Mouse (Mus musculus) heart, postnatal 14 days (tissue): ENCODE measurements around the gene Idnk. TPM values are rescaled to one million over a fixed set of nuclear protein-coding genes. Genes with fewer than 3 reads are reported as not detected.

Source experiments
- DNase-seq, 2 experiments: peaks; one replicate each; pipeline ENCODE4 v3.0.0; 2021 to 2022
- intact Hi-C: fragments of 180-260 bp; cut with DNase I; formaldehyde crosslinking; loops from one replicate; pipeline ENCODE4 v1.15.1; 2025
- long read RNA-seq, 2 experiments: library from polyadenylated mRNA; stranded (forward); transcript quantifications; one replicate each; pipeline ENCODE4 v2.0.0; 2021
- total RNA-seq, 2 experiments: library from RNA; stranded (reverse); gene quantifications; 2 replicates each; pipeline ENCODE4 v1.2.3; 2021

Idnk gene
- 10 to 100 TPM; 18.3 to 22.4 TPM for total RNA-seq
- long read RNA-seq, experiment 1, transcript Idnk-202 (4 exons, 1,462 nt), result major isoform, 21 of 24 reads
- long read RNA-seq, experiment 1, partial matches to known transcripts, result 1 of 24 reads
- long read RNA-seq, experiment 1, other reads (novel, unspliced or antisense), result 2 of 24 reads
- long read RNA-seq, experiment 2, transcript Idnk-202 (4 exons, 1,462 nt), result major isoform, 15 of 18 reads
- long read RNA-seq, experiment 2, partial matches to known transcripts, result 0 of 18 reads
- long read RNA-seq, experiment 2, other reads (novel, unspliced or antisense), result 3 of 18 reads

DNA sequence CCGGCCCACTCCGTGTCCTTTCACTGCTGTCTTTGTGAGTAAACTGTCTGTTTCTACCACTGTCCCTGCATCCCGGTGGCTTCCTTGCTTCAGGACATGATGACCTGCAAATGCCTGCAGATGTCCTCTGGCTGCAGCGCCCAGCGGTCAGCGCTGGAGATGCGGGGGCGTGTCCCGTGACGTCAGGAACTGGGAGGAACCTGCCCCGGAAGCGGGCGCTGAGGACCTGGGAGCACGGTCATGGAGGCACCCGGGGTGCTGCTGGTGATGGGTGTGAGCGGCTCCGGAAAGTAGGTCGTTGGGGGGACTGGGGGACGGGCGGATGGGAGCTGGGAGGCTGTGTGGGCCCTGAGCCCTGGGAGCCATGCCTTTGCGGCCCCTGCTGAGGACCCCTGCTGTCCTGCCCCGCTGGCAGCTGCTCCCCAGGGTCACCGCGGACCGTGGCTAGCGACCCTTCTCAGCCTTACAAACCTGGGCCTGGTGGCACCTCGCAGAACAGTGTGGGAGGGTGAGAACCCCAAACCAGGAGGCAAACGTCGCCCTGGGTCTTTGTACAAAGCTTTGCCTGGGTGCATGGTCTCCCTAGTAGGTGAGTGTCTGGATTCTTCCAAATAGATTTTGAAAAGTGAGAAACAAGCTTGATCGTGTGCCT is at the start of gene Idnk:
Gene Idnk, plus strand, starts transcription at position 203 of the 652 bp plus-strand sequence.
- peak; percentile 92 to 95 for DNase-seq
- intact Hi-C loops, result loop anchor here (1.0 to 5.0 kb wide), 4 partner anchors 31 to 431 kb away; no protein-coding TSS in a partner anchor

DNA sequence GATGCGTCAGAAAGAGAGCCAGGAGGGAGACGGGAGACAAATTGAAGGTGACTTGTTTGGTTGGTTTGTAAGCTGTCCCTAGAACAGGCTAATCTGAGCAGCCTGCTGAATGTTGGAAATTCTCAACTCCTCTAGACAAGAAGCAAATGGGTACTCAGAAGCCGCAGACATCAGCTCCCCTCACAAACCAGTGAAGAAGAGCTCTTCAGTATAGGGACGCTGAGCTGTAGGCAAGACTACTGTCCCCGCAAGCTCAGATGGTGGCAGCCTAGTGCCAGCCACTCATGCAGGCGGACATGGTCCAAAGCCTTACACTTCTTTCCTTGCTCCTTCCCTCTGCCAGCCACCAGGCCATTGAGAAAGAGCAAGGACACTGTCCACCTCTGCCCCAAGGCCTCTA is 46.1 kb upstream of the Idnk start:
- DNase-seq, result no peak
- intact Hi-C loops, result no loop called here

DNA sequence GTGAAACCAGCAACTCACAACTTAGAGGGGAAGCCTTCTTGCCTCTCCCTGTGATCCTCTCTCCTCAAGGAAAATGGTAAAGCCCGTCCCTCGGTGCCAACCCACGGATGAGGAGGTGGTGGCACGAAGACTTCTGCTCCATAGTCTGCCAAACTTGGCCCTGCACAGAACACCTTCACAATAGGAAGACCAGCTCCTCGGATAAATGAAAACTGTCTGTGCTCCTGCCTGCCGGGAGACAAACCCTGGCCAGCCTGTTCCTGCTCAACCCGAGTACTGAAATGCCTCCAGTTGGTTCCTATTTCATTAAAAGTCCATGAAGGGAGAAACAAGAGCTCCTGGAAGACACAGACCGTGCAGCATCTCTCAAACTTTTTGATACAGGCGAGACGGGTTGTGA is 45.3 kb upstream of the Idnk start:
- DNase-seq, result no peak
- intact Hi-C loops, result loop anchor here (1.0 to 2.0 kb wide), 2 partner anchors 39 to 77 kb away; no protein-coding TSS in a partner anchor

DNA sequence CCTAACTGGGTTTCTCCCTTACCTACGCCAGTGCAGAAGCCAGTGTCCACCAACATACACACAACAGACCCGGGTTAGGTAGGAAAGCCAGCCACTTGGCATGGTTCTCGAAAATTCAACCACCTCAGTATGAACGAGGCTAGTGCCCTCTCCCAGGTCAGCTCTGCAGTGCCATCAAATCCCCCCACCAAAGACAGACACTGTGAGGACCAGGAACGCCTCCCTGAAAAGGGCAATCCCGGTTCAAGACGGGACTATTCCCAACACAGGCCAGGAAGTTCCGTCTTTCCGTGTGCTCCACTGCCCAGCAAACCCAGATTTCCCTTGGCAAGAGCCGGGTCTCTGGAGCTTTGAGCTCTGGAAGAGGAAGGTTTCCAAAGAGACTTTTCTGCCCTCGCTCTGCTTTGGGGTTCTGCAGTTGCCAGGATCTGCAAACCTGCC is 44.8 kb upstream of the Idnk start:
- peak in 1 of 2 experiments; percentile 41 for DNase-seq
- intact Hi-C loops, result loop anchor here (1.0 to 2.0 kb wide), 2 partner anchors 40 to 77 kb away; no protein-coding TSS in a partner anchor

DNA sequence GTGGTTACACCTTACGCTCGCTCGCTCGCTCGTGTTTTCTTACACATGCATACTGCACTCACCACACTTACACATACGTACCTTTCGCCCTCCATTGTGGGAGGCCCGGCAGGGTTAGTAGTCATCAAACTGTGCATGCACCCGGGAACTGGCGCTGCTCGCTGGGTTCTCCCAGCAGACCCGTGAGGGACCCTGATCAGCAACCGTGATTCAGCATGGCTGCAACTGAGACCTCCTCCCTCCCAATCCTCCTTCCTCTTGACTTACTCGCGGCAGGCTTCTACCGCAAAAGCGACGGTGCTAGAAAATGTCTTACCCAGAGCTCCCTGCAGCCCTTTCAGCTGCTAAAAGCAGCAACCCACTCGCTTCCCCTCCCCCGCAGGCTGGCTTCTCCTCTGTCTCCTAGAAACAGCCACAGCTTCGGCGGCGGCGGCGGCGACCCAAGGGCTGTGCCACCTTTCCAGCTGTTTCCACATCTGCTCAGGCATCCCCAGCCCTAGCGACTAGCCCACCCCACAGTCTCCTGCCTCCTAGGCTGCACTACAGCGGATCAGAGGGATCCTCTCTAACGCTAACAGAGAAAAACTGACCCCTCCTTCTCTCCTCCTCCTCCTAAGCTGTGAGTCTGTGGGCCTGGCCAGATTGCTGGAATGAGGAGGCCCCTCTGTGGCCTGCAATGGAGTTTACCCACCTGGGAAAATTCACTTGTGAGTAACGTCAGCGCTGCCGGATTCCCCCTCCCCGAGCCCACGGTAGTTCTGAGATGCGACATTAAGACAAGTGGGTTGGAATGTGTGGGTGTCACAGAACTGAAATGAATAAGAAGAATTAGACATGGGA is 44.2 kb upstream of the Idnk start, which contains the start of gene Klhl3:
Gene Klhl3, minus strand, starts transcription at position 532 of the 840 bp plus-strand sequence.
- intact Hi-C loops, result loop anchor here (2.0 kb wide), 1 partner anchor 40 kb away; no protein-coding TSS in a partner anchor
- peak; percentile 61 to 75 for DNase-seq

DNA sequence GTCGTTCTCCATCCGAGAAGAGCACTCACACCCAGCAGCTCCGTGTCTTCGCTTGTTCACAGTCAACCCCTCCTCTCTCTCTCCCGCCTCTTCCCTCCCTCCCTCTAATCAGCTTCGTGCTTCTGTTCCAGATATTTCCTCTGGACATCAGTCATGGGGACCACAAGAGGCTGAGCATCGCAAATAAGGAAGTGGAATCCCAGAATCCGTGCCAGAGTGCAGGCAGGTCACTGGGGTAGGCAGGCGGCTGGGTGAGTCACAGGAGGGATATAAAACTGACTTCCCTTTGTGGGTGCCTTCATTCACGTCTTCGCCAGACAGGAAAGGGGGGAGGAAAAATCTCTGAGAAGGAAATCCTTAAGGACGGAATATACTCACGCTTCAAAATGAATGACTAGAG is 42.2 kb upstream of the Idnk start:
- DNase-seq, result peak; percentile 40 to 54
- intact Hi-C loops, result no loop called here

DNA sequence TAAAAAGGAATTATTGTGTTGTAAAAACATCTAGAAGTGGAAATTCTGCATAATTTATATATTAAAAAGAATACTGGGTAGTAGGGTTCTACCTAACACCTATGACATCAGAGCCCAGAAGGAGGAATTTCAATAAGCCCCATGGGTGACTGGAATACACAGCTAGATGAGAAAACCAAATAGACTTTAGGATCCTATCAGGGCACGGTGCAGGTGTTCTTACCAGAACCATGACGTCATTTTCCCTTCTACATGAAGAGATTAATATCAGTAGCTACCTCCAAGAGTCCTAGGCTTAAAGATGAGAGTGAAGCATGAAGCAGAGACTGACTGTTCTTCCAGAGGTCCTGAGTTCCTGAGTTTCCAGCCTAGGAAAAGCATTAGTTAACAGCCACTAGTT is 40.6 kb upstream of the Idnk start:
- intact Hi-C loops, result loop anchor here (1.0 to 2.0 kb wide), 2 partner anchors 86 to 104 kb away; no protein-coding TSS in a partner anchor
- no peak for DNase-seq

DNA sequence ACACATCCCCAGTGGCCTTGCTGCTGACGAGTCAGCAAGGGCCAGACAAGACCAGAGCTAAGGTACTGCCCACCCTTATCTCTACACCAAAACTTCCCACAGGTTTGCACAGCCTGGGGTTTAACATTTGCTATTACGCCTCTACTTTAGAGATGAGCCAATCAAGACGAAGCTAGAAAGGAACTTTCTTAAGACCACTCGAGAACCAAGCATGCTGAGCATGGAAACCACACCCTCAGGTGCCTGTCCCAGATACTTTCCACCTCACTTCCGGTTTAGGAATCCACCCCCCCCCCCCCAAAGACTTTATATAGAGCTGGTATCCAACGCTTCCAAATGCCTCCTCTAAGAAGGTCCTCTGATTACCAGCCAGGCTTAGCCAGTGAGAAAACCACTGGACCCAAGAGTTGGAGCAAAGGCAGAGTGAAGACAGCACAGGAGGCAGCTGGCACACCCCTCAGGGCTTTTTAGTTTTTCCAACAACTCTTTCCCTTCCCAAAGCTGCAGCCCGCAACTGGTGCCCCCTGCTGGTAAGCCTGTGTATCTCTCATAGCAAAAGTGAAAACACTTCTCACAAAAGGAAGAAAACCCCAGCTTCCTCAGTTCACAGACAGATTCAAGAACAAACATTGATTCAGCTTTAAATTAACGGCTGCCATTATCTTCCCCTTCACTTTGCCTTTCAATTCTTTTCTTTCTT is 40.0 kb upstream of the Idnk start:
- intact Hi-C loops, result loop anchor here (1.0 to 2.0 kb wide), 2 partner anchors 86 to 105 kb away; no protein-coding TSS in a partner anchor
- peak; percentile 82 to 90 for DNase-seq

DNA sequence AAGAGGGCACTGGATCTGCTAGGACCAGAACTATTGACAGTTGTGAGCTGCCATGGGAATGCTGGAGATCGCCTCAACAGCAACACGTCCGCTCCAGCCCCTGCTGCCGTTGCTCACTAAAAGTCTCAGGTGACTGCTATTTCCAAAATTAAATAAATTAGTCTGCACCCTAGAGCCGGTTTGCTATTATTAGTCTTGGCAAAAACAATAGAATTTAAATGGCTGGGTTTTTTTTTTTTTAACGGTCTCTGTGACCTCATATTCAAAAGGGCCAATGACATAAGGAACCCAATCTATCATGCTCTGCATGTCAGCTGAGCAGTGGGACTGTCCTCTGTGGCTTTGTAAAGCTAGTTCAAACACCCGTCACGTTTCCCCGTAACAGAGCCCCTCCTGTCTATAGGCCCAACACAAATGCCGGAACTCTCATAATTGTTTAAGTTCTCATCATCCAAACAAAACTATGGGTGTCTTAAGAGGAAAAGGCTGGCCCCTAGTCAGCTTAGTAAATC is 34.6 kb upstream of the Idnk start:
- intact Hi-C loops, result no loop called here

DNA sequence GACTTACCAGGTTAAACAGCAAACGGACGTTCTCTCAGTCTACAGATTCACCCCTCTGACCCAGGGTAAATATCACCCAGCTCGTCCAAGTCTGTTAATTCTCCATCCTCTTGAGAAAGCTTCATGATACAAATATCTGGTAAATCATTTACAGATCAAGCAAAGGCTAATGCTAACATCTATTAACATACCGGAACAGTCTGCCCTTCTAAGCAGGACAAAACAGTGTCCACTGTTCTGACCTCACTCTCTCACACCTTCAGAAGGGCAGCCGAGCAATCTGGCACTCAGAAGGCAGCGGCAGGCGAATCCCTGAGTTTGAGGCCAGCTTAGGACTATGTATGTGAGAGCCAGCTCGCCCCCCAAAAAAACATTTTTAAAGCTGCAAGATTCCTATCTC is 34.1 kb upstream of the Idnk start:
- intact Hi-C loops, result no loop called here
- DNase-seq, result no peak

More for the DNA sequence above, 34.6 kb upstream of the Idnk start:
- no peak for DNase-seq

DNA sequence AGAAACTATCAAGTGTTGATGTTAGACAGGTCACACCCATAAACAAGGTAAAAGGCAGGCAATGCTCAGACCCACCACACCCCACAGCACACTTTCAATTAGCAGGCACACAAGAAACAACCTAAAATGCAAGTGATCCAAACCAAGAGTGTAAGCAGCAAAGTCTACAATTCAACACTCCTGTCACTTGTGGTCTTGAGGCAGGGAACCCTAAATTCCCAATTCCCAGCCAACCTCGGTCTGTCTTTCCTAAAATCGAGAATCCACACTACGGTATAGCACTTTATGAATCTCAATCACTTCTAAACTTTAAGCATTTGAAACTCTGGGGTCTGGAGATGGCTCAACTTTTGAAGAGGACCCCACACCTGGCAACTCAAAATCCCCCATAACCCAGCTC is 33.2 kb upstream of the Idnk start:
- intact Hi-C loops, result no loop called here
- no peak for DNase-seq

DNA sequence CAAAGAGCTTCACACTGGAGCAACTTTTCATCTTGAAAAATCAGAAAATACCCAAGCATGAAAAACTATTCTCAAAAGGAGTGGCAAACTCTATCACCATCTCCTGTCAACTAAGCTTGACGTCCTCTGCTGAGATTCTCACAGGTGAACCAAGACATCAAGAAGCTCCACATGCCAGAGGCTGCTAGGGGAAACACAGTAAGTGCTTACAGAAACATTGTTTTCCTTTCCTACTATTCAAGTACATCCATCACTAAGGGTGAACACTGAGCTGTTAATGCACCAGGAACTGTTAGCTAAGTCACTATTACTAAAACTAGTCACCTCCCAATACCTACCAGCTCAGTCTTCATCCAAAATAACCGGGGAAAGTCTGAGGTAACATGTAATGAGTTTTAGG is 32.5 kb upstream of the Idnk start:
- no peak for DNase-seq
- intact Hi-C loops, result no loop called here

DNA sequence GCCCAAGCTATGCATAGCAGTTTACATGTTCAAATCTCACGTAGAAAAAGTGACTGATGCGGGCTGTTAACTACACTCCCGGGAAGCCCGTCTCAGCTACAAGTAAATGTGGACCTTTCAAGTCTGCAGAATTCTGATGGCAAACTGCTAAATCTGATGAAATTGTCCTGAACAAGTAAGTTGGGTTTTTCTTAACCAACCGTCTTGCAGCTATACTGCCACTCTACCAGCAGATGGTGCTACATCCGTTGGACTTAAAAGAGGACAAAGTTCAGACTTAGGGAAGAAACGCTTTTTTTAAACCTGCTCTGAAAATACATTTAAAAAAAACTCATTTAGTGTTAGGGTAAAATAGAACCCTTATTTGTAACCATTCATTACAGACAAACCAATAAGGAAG is 31.3 kb upstream of the Idnk start:
- peak in 1 of 2 experiments; percentile 66 for DNase-seq
- intact Hi-C loops, result no loop called here

DNA sequence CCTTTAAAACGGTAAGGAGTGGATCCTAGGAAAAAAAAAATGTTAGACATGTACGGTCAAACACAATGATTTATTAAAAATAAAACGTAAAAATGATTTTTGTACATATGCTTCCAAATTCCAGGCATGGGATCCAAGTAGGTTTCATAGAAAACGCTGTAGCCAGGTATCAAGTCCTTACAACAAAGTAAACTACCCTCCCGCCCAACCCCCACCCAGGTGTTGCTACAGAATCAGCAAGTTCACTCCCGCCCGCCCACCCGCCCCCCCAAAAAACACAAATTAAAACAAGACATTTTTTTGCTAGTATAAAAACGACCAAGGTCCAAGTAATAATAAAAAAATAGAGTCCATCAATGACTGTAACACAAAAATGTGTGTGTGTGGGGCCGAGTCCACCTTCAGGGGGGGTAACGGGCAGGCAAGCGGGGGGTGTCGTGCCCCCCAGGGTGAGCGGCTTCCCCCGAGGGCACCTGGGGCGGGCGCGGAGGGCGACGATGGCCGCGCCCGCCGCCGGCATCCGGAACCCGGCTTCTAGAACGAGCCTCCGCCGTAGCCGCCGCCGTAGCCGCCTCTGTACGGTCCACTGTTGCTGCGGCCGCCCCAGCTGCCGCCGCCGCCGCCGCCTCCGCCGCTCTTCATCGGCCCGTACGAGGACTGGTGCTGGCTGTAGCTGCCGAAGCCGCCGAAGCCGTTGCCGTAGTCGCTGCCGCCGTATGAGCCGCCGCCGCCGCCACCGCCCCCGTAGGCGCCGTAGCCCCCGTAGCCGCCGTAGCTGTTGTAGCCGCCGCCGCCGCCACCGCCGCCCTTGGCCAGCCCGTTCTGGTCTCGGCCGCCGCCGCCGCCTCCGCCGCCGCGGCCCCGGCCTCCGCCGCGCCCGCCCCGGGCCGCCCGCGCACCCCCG is 30.3 kb upstream of the Idnk start:
- no peak for DNase-seq
- intact Hi-C loops, result no loop called here

DNA sequence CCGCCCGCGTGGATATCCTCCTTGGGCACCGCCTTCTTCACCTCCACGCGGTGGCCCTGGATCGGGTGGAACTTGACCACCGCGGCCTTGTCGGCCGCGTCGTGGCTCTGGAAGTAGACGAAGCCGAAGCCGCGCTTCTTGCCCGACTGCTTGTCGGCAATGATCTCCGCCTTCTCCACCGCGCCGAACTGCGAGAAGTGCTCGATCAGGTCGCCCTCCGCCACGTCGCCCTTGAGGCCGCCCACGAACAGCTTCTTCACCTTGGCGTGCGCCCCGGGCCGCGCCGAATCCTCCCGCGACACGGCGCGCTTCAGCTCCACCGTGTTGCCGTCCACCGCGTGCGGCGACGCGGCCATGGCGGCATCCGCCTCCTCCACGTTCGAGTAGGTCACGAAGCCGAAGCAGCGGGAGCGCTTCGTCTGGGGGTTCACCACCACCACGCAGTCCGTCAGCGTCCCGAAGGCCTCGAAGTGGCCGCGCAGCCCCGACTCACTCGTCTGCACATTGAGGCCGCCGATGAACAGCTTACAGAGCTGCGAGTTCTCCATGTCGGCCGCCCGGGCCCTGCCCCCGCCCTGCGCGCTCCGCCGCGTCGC is 29.6 kb upstream of the Idnk start:
- intact Hi-C loops, result no loop called here
- peak in 1 of 2 experiments; percentile 67 for DNase-seq

DNA sequence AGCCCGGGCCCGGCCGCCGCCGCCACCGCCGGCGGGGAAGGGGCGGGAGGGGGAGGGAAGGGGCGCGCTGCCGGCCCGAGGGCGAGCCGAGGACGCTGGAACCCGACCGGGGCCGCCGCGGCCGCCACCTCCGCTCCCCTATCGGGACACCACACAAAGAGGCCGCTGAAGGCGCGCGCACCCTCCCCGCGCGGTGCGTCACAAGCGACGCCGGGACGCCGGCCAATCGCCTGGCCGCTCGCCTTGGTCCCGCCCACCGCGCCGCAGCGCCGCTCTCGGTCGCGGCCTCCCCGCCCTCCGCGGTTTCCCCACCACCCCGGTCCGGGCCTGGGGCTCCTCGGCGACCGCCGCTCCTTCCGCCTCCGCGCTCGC is 29.1 kb upstream of the Idnk start, which contains the start of gene Hnrnpa0:
Gene Hnrnpa0, minus strand, starts transcription at position 161 of the 372 bp plus-strand sequence.
- DNase-seq, result peak; percentile 97 to 98
- intact Hi-C loops, result no loop called here

DNA sequence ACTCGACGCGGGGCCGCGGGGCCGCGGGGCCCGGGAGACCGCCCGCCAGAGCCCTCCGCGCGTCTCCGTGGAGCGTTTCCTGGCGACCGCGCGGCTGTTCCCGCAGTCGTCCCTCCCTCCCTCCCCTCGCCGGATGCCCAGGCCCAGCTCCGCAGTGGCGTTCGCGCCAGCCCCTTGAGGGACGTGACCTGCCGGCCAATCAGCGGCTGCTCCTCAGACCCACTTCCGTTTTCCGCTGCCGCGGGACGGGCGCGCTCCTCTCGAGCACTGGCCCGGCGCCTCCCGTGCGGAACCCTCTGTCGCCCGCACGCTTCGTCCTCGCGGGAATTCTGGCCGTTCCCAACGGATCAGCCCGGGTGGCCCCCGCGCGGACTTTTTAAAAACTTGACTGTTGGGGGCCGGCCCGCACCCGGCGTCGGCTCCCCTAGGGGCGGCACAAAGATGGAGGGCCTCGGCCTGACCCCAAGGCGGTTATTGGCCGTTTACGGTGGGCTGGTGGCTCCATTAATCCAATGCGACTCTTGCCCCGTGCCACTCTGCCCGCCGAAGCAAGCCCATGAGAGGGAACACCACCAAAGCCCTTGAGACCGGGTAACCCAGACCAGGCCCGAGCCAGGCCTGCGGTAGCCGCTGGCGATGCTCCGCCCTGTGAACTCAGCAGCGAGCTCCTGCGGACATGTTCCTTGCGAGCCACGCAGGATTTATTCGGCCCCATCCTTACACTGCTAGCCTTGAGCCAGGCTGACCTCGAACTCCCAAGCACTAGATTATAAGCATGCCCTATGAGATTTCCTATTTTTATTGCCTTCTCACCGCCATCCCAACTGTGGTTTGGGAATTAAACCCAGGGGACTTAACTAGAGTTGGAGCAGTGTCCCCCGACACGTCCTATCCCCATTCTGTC is 28.4 kb upstream of the Idnk start:
- intact Hi-C loops, result no loop called here
- peak; percentile 96 to 97 for DNase-seq
